Mouse (Mus musculus) hematopoietic stem cell, adult 5-6 weeks (primary cell): ENCODE measurements around the gene Tapt1. TPM values are rescaled to one million over a fixed set of nuclear protein-coding genes. Genes with fewer than 3 reads are reported as not detected.

Experiments
- ATAC-seq, 2 experiments: fragments of 125-278 bp in 1 of 2; replicated peaks in 1 of 2; 2 replicates each; pipeline ENCODE4 v1.8.0; 2016 to 2017; ENCODE audit warnings: inconsistent platforms in 2 of 2, mild to moderate bottlenecking in 2 of 2, moderate number of reproducible peaks in 2 of 2, low read depth in 1 of 2, moderate TSS enrichment in 1 of 2; ENCODE audit not compliant: low FRiP score in 2 of 2, poor library complexity in 2 of 2, severe bottlenecking in 2 of 2, insufficient read depth in 1 of 2, low TSS enrichment in 1 of 2
- total RNA-seq: library from RNA; stranded (forward); fragments of 172-1452, 232-1000 nt; gene quantifications from 2 replicates; pipeline ENCODE4 v1.2.3, GENCODE M21; 2017

Gene Tapt1
- total RNA-seq, 1 experiment from 2014 or later, result 177 TPM

- no peak; a peak in 1 of 4 replicates for ATAC-seq
Observed at GRCm38 (mm10) chr5:44215118-44215517, 11.3 kb downstream of the Tapt1 start.

- no peak for ATAC-seq
Observed at GRCm38 (mm10) chr5:44214025-44214424, 12.4 kb downstream of the Tapt1 start.

- no peak for ATAC-seq
Observed at GRCm38 (mm10) chr5:44213391-44213790, 13.0 kb downstream of the Tapt1 start.

GRCm38 (mm10) chr5:44211818-44212465 is 14.5 kb downstream of the Tapt1 start:
- ATAC-seq, result no peak

- no peak for ATAC-seq
Observed at GRCm38 (mm10) chr5:44207286-44207685, 19.1 kb downstream of the Tapt1 start.

DNA sequence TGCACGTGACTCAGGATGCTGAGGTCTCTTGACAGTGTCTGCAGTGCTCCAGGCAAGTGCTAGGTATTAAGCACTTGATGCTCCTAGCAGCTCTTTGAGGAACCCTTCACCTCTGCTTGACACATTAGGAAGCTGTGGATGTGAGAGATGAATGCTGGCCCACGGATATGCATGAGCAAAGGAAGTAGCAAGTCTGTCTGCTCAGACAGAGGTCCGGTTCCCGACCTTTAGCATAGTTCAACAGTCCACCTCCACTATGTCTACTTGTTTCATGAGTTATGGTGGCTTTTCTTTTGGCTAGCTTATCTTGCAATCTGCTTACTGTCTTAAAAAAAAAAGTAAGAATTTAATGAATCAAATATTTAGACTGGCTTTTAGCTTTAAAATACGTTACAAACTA is 19.8 kb downstream of the Tapt1 start:
- no peak for ATAC-seq

GRCm38 (mm10) chr5:44203410-44203809 is 23.0 kb downstream of the Tapt1 start:
- ATAC-seq, result peak; percentile 26 to 44; a peak in 1 of 4 replicates

DNA sequence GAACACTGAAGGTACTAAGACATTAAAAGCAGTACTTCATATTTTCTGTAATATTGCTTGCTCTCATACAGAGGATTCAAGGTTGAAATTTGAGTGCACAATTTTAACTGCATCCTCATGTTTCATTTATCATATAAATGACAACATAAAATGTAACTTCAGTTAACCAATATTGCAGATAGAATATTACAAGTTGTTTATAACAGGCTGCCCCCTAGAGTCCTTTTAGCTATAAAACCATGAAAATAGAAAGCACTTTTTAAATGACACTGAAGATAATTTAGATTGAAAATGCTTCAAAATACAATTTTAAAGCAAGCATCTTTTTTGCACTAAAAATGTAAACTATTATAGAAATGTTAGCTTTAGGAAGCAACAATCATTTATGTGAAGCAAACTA is 24.8 kb downstream of the Tapt1 start:
- ATAC-seq, result no peak

- ATAC-seq, result 0 out of 4 replicates have a peak, but pooled peaks of 1 of the 2 experiments have one; percentile 33
Observed at GRCm38 (mm10) chr5:44199109-44199508, 27.3 kb downstream of the Tapt1 start.

DNA sequence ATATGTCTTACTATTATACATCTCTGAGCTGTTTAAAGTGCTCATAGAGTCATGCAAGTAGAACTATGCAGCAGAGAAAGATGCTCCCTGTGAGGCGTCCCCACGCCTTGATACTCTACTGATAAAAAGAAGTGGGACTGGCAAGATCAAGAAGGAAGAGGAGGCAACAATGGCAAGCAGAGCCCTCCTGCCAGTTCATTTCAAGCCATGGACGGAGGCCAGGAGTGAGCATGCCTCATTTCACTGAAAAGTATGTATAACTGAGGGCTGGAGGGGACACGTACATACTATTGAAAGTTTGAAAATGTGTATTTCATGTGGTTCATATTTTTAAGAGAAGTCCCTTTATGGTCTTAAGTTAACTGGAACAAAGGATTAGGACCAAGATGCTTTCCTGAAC is 28.0 kb downstream of the Tapt1 start:
- ATAC-seq, result no peak

DNA sequence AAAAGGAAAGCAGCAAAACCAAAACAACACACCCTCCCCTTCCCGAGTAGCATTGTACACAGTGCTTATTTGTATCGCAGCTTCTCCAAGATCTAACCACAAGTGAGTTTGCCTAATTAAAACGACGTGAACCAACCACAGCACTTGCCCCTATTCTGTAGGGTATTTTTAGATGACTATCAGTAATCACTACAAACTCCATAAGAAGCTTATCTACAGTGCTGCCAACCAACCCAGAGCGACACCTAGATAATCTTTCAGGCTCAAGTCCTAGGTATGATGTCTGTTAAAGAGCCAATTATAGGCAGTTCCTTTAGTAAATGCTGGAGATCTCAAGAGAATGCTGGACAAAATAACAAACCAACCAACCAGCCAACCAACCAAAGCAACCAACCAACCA is 28.6 kb downstream of the Tapt1 start:
- 0 out of 4 replicates have a peak, but pooled peaks of 1 of the 2 experiments have one; percentile 42 for ATAC-seq

GRCm38 (mm10) chr5:44196167-44196566 is 30.3 kb downstream of the Tapt1 start:
- no peak for ATAC-seq

- ATAC-seq, result no peak
Observed at GRCm38 (mm10) chr5:44187370-44187769, 39.1 kb downstream of the Tapt1 start.

GRCm38 (mm10) chr5:44181669-44182068 is 44.8 kb downstream of the Tapt1 start:
- ATAC-seq, result peak; percentile 95

- ATAC-seq, result no peak
Observed at GRCm38 (mm10) chr5:44180450-44180849, 46.0 kb downstream of the Tapt1 start.

- ATAC-seq, result no peak
Observed at GRCm38 (mm10) chr5:44174046-44174445, 52.4 kb downstream of the Tapt1 start.

- ATAC-seq, result no peak
Observed at GRCm38 (mm10) chr5:44166866-44167265, 59.6 kb downstream of the Tapt1 start.

DNA sequence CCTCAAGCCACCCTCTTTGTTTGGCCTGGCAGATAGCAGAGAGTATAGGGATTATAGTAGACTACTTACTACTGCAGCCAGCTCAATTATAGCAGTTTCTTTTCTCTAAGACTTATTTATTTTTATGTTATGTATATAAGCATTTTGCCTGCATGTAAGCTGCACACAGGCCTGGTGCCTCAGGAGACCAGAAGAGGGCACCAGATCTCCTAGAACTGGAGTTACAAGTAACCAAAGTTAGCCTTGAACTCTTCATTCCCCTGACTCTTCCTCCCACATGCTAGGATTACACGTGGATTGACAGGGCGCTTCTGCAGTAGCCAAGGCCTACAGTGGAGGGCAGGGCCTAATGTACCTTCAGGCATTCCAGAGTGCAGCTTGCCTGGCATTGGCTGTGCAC is 60.6 kb downstream of the Tapt1 start:
- peak; percentile 58 to 67 for ATAC-seq

DNA sequence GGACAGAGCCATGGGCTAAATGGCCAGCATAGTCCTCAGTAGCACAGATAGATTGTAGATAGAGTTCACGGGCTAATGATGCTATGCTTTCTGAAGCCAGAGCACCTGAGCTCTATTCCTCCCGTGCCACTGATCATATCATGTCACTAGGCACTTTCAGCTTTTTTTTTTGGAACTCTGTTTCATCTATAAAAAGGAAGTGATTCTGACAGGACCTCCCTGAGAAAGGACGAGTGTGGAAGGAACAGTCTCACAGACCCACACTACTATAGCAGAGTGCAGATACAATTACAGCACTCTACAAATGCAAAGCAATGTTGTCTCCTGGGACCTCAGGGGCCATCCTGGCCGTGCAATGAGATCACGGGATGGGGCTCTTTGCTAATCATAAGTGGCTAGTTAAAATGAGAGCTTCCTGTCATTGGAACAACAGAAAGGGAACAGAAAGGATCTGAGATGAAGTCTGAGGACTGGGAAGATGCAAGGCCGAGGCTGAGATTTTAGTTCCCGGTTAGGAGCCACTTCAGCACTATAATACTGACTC is 62.1 kb downstream of the Tapt1 start:
- ATAC-seq, result no peak
